Mouse (Mus musculus): ENCODE measurements at regions not wholly inside any gene's neighbourhood (a gene's known extent, or its start where the extent isn't known, plus 50 kb on each side); places are given as distances from the start of the nearest gene placed in this dataset.

- DNase-seq (ENCODE audit: low spot score in 2 of 2) = no peak
These were observed 446.0 kb upstream of the Adam34 start for GRCm38 (mm10) chr8:44155705-44156321.

- DNase-seq (ENCODE audit: low spot score in 2 of 2) = no peak
These were observed 455.3 kb upstream of the Adam34 start for GRCm38 (mm10) chr8:44165115-44165514.

GRCm38 (mm10) chr8:44177016-44177415 lies 467.2 kb upstream of the Adam34 start:
- DNase-seq (ENCODE audit: low spot score in 2 of 2) = no peak

GRCm38 (mm10) chr8:44202228-44202627 lies 492.4 kb upstream of the Adam34 start:
- DNase-seq (ENCODE audit: low spot score in 2 of 2) = peak; percentile 19 to 20

DNA sequence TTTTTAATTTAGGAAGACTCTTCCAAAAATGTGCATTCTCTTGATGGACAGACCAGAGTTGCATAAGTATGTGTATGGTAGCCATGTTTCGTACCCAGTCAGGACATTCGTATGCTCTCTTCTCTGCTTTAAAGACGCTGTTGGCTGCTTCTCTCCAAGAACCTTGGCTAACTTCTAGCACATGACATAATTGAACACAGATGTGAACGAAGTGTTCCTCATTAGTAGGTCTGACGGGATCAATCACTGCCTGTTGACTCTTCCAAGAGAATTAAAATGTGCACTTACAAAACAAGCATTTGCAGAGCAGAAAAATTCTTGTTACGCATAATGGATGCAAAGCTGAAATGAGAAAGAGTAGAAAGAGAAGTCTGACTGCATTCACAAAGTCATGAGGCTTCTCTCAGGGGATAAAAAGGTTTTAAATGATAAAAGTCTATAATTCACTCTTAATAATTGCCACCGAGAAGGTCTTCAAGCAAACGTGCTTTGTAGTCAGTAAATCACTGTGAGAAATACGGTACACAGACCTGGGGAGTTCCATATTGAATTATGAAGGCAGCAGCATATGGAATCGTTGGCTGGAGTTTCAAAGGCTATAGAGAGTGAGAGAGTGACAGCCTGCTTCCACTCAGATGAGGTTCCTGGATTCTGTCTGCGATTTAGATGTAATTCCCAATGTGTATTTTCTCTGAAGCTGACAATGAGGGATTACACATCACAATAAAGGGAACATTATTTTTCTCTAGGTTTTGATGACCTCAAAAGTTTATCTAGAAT lies 496.7 kb upstream of the Adam34 start:
- no peak for DNase-seq (ENCODE audit: low spot score in 2 of 2)

GRCm38 (mm10) chr8:44222346-44222745 lies 512.5 kb upstream of the Adam34 start:
- DNase-seq (ENCODE audit: low spot score in 2 of 2) = no peak

DNA sequence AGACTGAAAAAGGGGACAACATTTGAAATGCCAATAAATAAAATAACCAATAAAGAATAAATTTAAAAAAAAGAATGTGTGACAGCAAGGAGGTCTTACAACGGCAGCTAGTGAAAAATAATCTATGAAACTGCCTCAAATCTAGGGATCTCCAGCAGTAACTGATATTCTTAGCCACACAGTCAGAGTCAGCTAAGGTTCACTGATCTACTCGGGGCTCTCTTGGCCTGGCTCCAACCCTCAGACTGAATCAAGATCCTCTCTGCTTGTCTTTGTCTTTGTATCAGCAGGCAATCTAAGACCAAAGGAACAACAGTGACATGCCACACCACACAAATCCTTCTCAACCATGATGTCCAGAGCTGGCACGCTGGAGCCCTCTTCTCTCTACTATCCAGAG lies 542.5 kb upstream of the Adam34 start:
- DNase-seq (ENCODE audit: low spot score in 2 of 2) = no peak

DNA sequence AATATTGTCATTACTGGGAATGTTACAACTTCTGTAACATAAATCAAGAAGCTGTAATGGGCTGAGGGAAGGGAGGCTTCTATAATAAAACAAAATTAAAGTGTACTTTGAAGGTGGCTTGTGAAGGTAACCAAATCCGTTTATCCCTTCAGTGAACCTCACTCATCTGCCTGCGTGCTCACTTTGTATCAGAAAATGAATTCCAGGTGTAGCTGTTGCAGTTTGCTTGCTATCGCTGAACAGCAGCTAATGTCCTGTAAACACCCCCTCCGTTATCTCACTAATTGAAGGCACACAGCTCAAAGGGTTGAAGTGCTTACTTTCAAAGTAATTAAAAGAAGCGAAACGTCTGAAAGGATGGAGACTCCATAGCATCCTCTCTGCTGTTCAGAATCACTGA lies 547.2 kb upstream of the Adam34 start:
- DNase-seq (ENCODE audit: low spot score in 2 of 2) = no peak

DNA sequence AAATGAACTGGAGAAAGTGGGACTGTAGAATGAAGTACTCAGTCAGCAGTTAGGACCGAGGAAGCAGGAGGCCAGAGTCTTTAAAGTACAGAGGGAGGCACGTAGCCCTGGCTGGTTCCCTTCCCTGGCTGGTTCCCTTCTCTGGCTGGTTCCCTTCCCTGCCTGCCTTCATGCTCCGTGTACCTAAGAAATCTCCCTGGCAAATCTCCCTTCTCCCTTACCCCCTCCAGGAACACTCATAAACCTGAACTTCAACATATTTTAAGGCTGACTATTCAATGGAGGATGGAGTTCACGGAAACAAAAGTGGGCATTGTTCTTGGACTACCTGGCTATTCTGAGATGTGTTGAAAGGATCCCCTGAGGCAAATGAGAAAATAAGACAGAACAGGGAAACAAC lies 551.2 kb upstream of the Adam34 start:
- no peak for DNase-seq (ENCODE audit: low spot score in 2 of 2)

DNA sequence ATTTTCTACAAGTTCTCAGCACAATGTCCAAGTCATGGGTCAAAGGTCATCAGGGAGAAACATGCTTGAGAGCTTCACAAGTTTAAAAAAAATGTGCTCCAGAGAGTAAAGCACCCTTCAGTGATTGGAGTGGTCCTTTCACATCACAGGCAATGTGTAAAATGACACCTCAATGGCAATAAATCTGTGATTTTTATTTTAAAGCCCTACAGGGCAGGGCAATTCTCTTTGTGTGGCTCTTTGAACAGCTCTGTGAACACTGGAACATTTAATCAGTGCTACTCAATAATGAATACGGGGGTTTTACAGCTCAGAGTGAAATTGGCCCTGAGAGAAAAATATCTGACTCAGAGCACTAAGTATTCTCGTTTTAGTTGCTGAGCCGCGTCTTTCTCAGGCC lies 563.5 kb upstream of the Adam34 start:
- no peak for DNase-seq (ENCODE audit: low spot score in 2 of 2)

DNA sequence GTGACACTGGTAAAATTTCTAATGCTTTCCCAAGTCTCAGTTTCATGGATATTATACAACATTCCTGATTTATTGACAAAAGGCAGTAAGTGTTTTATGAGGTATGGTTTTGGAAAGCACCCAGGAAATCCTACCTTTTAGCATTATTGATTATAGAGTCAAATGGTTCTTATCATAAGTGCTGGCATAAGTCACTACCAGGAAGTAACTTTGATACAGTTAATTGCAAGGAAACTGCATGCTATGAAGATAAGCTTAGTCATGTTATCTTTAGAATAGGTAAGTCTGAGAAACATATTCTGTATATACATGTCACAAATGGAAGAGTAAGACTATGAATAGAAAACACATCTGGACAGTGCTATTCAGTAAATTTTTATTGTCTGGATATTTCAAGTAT lies 608.4 kb upstream of the Adam34 start:
- no peak for DNase-seq (ENCODE audit: low spot score in 2 of 2)

- DNase-seq (ENCODE audit: low spot score in 2 of 2) = no peak
These were observed 600.8 kb upstream of the Fat1 start for GRCm38 (mm10) chr8:44334323-44334993.

GRCm38 (mm10) chr8:44343401-44343800 lies 591.8 kb upstream of the Fat1 start:
- no peak for DNase-seq (ENCODE audit: low spot score in 2 of 2)

GRCm38 (mm10) chr8:44343924-44344323 lies 591.3 kb upstream of the Fat1 start:
- DNase-seq (ENCODE audit: low spot score in 2 of 2) = no peak

GRCm38 (mm10) chr8:44347412-44347811 lies 587.8 kb upstream of the Fat1 start:
- DNase-seq (ENCODE audit: low spot score in 2 of 2) = no peak

DNA sequence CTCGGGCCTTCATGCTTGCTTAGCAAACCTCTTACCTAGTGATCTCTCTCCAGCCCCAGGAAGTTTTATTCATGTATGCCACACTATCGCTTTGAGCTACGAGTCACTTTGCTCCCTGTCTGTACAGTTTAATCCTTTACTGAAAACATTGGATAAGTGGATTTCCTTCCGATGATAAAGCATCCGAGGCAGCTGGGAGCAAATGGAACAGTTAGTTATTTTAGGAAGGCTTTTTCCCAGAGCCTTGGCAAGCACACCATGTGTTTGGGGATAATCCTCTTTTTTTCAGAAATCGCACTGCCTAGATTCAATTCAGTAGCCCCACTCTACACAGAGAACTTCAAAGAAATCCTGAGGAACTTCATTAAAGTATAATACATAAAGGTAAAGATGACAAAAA lies 561.3 kb upstream of the Fat1 start:
- DNase-seq (ENCODE audit: low spot score in 2 of 2) = peak in 1 of 2 experiments; percentile 5

DNA sequence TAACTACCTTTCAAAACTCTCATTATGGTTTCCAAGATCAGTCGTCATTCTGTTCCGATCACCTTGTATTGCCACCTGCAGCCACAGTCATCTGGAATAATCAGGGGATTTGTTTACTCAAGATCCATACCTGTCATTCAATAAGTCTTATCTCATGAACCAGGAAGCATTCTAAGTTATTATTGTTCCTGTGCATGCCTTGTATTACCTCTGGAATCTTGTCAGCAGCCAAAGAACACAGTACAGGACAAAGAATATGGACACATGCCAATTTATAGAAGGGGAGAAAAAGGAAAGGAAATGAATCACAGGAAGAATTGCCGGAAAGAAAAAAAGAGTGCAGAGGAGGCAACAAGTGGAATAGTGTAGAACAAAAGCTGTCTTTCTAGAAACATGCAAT lies 557.5 kb upstream of the Fat1 start:
- no peak for DNase-seq (ENCODE audit: low spot score in 2 of 2)

DNA sequence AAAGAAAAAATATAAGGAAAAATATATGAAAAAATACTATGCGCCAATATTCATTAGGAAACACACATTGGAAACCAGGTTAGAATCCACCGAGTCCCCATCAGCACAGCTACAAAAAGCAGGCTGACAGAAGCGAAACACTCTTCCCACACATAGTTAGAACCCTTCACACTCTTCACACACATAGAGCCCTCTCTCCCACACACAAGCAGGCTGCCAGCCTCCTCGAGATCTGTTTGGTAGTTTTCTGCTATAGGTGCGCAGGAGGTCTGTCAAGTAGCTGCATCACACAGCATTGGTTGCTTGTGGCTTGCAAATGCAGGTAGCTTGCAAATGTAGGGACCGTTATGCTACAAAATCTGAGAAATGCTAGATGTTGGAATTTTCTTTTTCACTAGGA lies 526.8 kb upstream of the Fat1 start:
- peak; percentile 11 to 45 for DNase-seq (ENCODE audit: low spot score in 2 of 2)

- peak; percentile 6 to 42 for DNase-seq (ENCODE audit: low spot score in 2 of 2)
These were observed 525.0 kb upstream of the Fat1 start for GRCm38 (mm10) chr8:44410261-44410660.

- DNase-seq (ENCODE audit: low spot score in 2 of 2) = no peak
These were observed 517.2 kb upstream of the Fat1 start for GRCm38 (mm10) chr8:44418003-44418402.

DNA sequence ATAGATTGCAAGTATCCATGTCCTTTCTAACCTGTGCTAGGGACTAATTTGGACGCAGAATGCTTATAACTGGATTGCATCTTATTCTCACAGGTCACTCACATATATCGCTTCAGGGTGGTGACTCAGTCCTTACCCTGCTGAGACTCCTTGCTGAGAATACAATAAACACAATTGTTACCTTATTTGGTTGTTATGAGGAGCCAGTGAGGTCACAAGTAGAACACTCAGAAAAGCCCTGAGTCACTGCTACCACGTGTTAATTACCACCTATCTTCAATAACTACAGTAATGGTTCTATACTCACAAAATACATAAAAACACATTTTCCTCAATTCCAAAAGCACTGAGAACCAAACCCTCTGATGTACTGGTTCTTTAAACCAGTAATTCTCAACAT lies 479.8 kb upstream of the Fat1 start:
- DNase-seq (ENCODE audit: low spot score in 2 of 2) = no peak

DNA sequence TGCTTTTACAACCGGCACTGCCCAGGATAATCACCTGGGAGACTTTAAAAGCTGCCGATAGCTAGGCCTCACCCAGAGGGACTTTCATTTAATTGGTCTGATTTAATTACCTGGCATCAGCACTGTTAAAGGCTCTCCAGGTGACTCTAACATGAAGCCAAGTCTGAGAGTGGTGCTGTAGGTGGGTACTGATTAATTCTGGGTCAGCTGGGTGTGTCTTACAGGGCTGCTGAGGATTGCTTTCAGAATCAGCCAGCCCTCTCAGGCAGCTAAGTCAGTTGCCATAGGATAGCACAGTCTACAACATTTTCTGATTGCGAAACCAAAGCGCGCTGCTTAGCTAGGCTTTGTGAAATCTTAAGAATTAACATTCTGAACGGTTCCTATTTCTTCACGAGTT lies 478.9 kb upstream of the Fat1 start:
- DNase-seq (ENCODE audit: low spot score in 2 of 2) = no peak
